Mouse (Mus musculus) liver, embryonic 15.5 days (tissue): Measurements from ENCODE around the gene Gm12248. TPM values are rescaled to one million over a fixed set of nuclear protein-coding genes. Genes with fewer than 3 reads are reported as not detected.
"Not testable (repeated sequence)": the region's sequence is repeated elsewhere in the genome, so short reads cannot be mapped to it uniquely, and the experiment has no call there.

Experiments
- ATAC-seq: fragments of 200-750 bp; cut with Nextera tagmentation; 2 replicates; pipeline ENCODE4 v1.8.0; 2017; ENCODE audit warnings: moderate number of reproducible peaks, mild to moderate bottlenecking, moderate library complexity; ENCODE audit not compliant: insufficient read depth
- H3K27ac ChIP-seq: fragments of 300-500 bp; sonication (generic); replicated peaks from 2 replicates; pipeline ENCODE4 v1.5.1; 2015; ENCODE audit warnings: mild to moderate bottlenecking, inconsistent platforms
- H3K27me3 ChIP-seq: fragments of 300-500 bp; sonication (generic); 2 replicates; pipeline ENCODE4 v1.6.1; 2015; ENCODE audit warnings: mild to moderate bottlenecking, inconsistent platforms
- H3K36me3 ChIP-seq: fragments of 300-500 bp; sonication (generic); replicated peaks from 2 replicates; pipeline ENCODE4 v1.6.1; 2015; ENCODE audit warnings: moderate library complexity, mild to moderate bottlenecking, inconsistent platforms
- H3K4me1 ChIP-seq: fragments of 300-500 bp; sonication (generic); replicated peaks from 2 replicates; pipeline ENCODE4 v1.6.1; 2015; ENCODE audit warnings: inconsistent platforms
- H3K4me2 ChIP-seq: fragments of 300-500 bp; sonication (generic); 2 replicates; pipeline ENCODE4 v1.6.1; 2015; ENCODE audit warnings: moderate library complexity, mild to moderate bottlenecking, inconsistent platforms
- H3K4me3 ChIP-seq: fragments of 300-500 bp; sonication (generic); replicated peaks from 2 replicates; pipeline ENCODE4 v1.5.1; 2015; ENCODE audit warnings: mild to moderate bottlenecking, inconsistent platforms
- H3K9ac ChIP-seq: fragments of 300-500 bp; sonication (generic); 2 replicates; pipeline ENCODE4 v1.6.1; 2015; ENCODE audit warnings: moderate library complexity, mild to moderate bottlenecking, inconsistent platforms
- H3K9me3 ChIP-seq: fragments of 300-500 bp; sonication (generic); replicated peaks from 2 replicates; pipeline ENCODE4 v1.6.1; 2016; ENCODE audit warnings: inconsistent platforms
- WGBS: fragments of 180-500 bp; shearing (Covaris S2); methylation state at CpG from one replicate; pipeline ENCODE4 v1.1.7; 2015; ENCODE audit warnings: mixed read lengths; ENCODE audit not compliant: insufficient replicate concordance; 5-methylcytosine and 5-hydroxymethylcytosine counted together
- polyA plus RNA-seq: library from polyadenylated mRNA; unstranded; fragments of >200 nt; fragmentation: Nextera tagmentation; extraction: Ambion mirVana; gene quantifications from 2 replicates; pipeline ENCODE4 v1.2.1, GENCODE M21; 2015

The Gm12248 gene
- polyA plus RNA-seq, 1 experiment from 2014 or later: not detected

GRCm38 (mm10) chr11:58102581-58103343 lies 9.8 kb upstream of the Gm12248 start:
- Histone ChIP-seq H3K27ac (peak overlapping the region; percentile 94), H3K36me3 (no peaks in the 10 kb centered on the region), H3K9ac (peak overlapping the region; percentile 88), H3K9me3 (no peaks in the 10 kb centered on the region), H3K4me3 (peak overlapping the region; percentile 90; the same call in 1 of the 2 replicates), H3K4me1 (peaks cover 37% of the 10 kb centered on the region), H3K27me3 (peaks cover 13% of the 10 kb centered on the region), H3K4me2 (peak overlapping the region; percentile 77)
- WGBS: 77% methylated on average over 9 of the region's 9 CpGs
- ATAC-seq: no peak

DNA sequence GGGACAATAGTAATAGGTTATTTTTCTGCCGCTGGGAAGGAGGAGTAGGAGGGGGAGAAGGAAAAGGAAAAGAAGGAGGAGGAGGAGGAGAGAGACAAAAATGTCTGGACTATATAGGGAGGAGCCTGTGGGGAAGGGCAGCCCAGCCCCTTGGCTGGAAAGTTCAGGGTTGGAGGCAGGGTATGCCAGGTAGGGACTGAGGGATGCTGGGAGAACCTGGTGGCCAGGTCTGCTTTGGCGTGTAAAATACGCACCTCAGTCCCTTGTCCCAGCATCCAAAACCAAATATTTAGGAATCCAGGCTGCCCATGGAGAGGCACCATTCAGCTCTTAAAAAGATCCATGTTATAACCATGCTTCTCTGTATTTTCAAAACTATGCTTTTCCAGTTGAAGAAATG lies 9.2 kb upstream of the Gm12248 start:
- Histone ChIP-seq H3K36me3 (no peaks in the 10 kb centered on the region), H3K4me1 (peaks cover 35% of the 10 kb centered on the region), H3K9ac (no peak overlapping the region), H3K9me3 (no peaks in the 10 kb centered on the region), H3K27me3 (peaks cover 19% of the 10 kb centered on the region), H3K4me3 (no peak overlapping the region), H3K4me2 (no peak overlapping the region), H3K27ac (no peak overlapping the region)
- no peak for ATAC-seq
- WGBS: 72% methylated on average over 3 of the region's 3 CpGs

DNA sequence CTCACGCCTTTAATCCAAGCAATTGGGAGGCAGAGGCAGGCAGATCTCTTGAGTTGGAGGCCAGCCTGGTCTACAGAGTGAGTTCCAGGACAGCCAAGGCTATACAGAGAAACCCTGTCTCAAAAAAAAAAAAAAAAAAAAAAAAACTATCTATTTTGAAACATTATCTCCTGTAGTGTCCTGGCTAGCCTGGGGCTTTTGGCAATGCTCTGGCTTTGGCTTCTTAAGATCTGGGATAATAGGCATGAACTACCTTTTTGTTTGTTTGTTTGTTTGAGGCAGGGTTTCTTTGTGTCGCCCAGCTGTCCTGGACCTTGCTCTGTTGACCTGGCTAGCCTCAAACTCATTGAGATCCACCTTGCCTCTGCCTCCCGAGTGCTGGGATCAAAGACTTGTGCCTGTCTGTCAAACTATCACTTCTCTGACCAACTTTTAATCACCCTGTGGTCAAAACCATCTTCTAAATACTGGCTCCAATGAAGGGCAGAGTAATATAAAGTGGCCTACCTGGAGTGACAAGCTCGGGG lies 8.3 kb upstream of the Gm12248 start:
- H3K9ac ChIP-seq: no peak overlapping the region
- no peak overlapping the region for H3K4me2 ChIP-seq
- no peak for ATAC-seq

DNA sequence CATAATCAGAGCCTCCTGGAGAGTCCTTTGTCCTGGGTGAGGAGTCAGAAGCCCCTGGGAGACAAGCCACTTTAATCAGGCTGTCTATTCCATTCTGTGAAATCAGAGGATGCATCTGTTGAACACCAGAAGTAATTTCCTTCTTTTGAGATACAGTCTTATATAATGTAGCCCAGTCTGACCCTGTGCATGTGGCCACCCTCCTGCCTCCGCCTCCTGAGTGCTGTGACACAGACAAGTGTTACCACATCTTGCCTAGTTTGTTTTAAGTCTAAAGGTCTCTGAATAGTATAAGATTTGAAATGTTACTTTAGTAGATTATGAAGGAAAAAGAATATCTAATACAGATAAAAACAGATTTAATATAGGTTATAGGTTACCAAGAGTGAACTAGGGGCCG lies 7.1 kb upstream of the Gm12248 start:
- H3K9ac ChIP-seq: no peak overlapping the region
- H3K4me1 ChIP-seq: peaks cover 27% of the 10 kb centered on the region
- 64% methylated on average over 2 of the region's 2 CpGs for WGBS
- no peak overlapping the region for H3K4me3 ChIP-seq
- peaks cover 41% of the 10 kb centered on the region for H3K27me3 ChIP-seq
- no peaks in the 10 kb centered on the region for H3K36me3 ChIP-seq
- no peak for ATAC-seq
- H3K4me2 ChIP-seq: no peak overlapping the region
- H3K27ac ChIP-seq: no peak overlapping the region
- no peaks in the 10 kb centered on the region for H3K9me3 ChIP-seq

More for the DNA sequence above, 8.3 kb upstream of the Gm12248 start:
- 57% methylated on average over 4 of the region's 4 CpGs for WGBS
- no peaks in the 10 kb centered on the region for H3K9me3 ChIP-seq
- H3K27me3 ChIP-seq: peaks cover 28% of the 10 kb centered on the region
- H3K4me1 ChIP-seq: peaks cover 36% of the 10 kb centered on the region
- no peak overlapping the region for H3K27ac ChIP-seq
- no peak overlapping the region for H3K4me3 ChIP-seq
- H3K36me3 ChIP-seq: no peaks in the 10 kb centered on the region

DNA sequence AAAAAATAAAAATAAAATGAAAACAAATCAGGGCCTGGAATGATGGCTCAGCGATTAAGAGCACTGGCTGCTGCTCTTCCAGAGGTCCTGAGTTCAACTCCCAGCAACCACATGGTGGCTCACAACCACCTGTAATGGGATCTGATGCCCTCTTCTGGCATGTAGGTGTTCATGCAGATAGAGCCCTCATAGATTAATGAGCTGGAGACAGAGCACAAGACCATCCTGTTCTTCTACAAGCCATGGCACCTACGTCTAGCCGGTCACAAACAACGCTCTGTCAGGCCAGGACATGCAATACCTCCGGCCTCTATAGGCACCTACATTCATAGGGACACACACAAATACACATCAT lies 5.4 kb upstream of the Gm12248 start:
- H3K27ac ChIP-seq, ATAC-seq, H3K4me3 ChIP-seq, H3K36me3 ChIP-seq, H3K9ac ChIP-seq, H3K9me3 ChIP-seq: not testable (repeated sequence)
- H3K4me1 ChIP-seq: peaks cover 18% of the 10 kb centered on the region
- peak overlapping the region; percentile 62; the same call in 1 of the 2 replicates for H3K4me2 ChIP-seq
- peaks cover 46% of the 10 kb centered on the region for H3K27me3 ChIP-seq
- WGBS: 57% methylated on average over 5 of the region's 5 CpGs

DNA sequence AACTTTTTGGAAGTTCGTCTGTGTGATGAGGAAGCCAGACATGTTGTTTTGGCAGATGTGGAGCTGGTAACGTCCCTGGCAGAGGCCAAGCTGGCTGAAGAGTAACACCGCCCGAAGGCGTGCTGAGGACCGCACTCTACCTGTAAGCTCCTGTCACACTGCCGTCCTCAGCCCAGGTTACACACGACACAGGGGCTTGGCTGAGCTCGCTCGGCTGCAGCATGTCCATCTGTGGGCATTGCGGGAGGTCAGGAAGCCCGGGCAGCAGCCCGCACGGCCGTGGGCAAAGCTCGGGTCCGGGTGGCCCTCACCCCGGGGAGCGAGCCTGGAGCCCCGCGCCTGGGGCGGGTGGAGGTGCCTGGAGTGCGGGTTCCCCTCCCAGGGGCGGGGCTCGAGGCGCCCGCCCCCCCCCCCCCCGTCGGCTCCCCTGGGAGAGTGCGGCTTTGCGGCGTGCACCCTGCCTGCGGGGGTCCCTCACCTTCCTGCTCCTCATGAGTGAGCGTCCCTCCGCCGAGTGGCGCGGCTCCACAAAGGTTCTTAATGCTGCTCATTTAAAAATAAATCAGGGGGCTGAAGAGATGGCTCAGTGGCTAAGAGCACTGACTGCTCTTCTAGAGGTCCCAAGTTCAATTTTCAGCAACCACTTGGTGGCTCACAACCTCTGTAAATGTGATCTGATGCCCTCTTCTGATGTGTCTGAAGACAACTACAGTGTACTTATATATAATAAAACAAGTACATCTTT lies 4.9 kb upstream of the Gm12248 start:
- H3K27ac ChIP-seq: no peak overlapping the region
- 5% methylated on average over 35 of the region's 38 CpGs for WGBS
- no peaks in the 10 kb centered on the region for H3K9me3 ChIP-seq
- H3K27me3 ChIP-seq: peaks cover 46% of the 10 kb centered on the region
- H3K36me3 ChIP-seq: no peaks in the 10 kb centered on the region
- peak; percentile 30 for ATAC-seq
- H3K4me3 ChIP-seq: peak overlapping the region; percentile 39
- no peak overlapping the region for H3K9ac ChIP-seq
- peaks cover 19% of the 10 kb centered on the region for H3K4me1 ChIP-seq
- peak overlapping the region; percentile 62 for H3K4me2 ChIP-seq

GRCm38 (mm10) chr11:58096821-58097620 lies 4.1 kb upstream of the Gm12248 start:
- 49% methylated on average over 20 of the region's 20 CpGs for WGBS
- no peaks in the 10 kb centered on the region for H3K36me3 ChIP-seq
- H3K27ac ChIP-seq: no peak overlapping the region
- peak overlapping the region; percentile 39 for H3K4me3 ChIP-seq
- peak overlapping the region; percentile 62; the same call in 1 of the 2 replicates for H3K4me2 ChIP-seq
- peaks cover 23% of the 10 kb centered on the region for H3K4me1 ChIP-seq
- no peaks in the 10 kb centered on the region for H3K9me3 ChIP-seq
- peaks cover 46% of the 10 kb centered on the region for H3K27me3 ChIP-seq
- no peak overlapping the region for H3K9ac ChIP-seq
- ATAC-seq: no peak

- no peak overlapping the region for H3K4me3 ChIP-seq
- H3K9me3 ChIP-seq: no peaks in the 10 kb centered on the region
- peak overlapping the region; percentile 1; the same call in 1 of the 2 replicates for H3K27ac ChIP-seq
- no peaks in the 10 kb centered on the region for H3K36me3 ChIP-seq
- H3K4me1 ChIP-seq: peaks cover 23% of the 10 kb centered on the region
- H3K9ac ChIP-seq: no peak overlapping the region
- H3K27me3 ChIP-seq: peaks cover 46% of the 10 kb centered on the region
- WGBS: 43% methylated on average over 5 of the region's 5 CpGs
- no peak overlapping the region for H3K4me2 ChIP-seq
- ATAC-seq: no peak
Observed at GRCm38 (mm10) chr11:58096160-58096559, 3.2 kb upstream of the Gm12248 start.

DNA sequence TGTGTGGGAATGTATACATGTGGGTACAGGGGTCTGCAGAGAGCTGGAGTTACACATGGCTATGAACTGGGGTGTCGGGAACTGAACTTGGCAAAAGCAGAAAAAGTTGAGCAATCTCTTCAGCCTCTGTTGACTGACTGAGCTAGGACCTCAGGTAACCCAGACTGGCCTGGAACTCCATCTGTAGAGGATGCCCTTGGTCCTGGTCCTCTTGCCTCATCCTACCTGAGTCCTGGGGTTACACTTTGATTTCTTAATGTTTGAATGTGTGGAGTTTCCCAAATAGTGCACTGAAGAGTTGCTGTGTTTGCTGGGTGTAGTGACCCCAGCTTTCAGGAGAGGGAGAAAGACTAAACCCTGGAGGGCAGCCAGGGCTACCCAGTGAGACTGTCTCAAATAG lies 2.6 kb upstream of the Gm12248 start:
- ATAC-seq: peak; percentile 72
- WGBS: 66% methylated on average over 1 of the region's 1 CpGs
- Histone ChIP-seq H3K9ac (no peak overlapping the region), H3K4me1 (peaks cover 23% of the 10 kb centered on the region), H3K27me3 (peaks cover 46% of the 10 kb centered on the region), H3K36me3 (no peaks in the 10 kb centered on the region), H3K4me2 (no peak overlapping the region), H3K4me3 (no peak overlapping the region), H3K27ac (peak overlapping the region; percentile 8; the same call in 1 of the 2 replicates), H3K9me3 (no peaks in the 10 kb centered on the region)

DNA sequence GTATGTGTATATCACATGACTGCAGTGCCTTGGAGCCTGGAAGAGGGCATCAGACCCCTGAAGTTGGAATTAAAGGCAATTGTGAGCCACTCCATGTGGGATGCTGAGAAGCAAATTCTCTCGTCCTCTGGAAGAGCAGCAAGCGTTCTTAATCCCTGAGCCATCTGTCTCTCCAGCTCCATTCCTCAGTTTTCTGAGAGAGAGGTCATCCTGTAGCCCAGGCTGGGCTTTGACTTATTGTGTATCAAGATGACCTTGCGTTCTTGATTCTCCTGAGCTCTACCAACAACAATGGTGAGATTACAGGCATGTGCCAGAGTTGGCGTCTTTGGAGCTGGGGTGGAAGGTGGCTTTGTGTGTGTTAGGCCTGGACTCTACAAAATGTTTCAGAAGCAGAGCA lies 1.8 kb upstream of the Gm12248 start:
- H3K4me3 ChIP-seq: no peak overlapping the region

More for the DNA sequence above, 1.8 kb upstream of the Gm12248 start:
- H3K4me1 ChIP-seq: peaks cover 23% of the 10 kb centered on the region
- H3K27me3 ChIP-seq: peaks cover 46% of the 10 kb centered on the region
- no peak overlapping the region for H3K4me2 ChIP-seq
- H3K9ac ChIP-seq: no peak overlapping the region
- no peak for ATAC-seq
- H3K27ac ChIP-seq: no peak overlapping the region
- WGBS: 63% methylated on average over 4 of the region's 4 CpGs
- no peaks in the 10 kb centered on the region for H3K9me3 ChIP-seq
- H3K36me3 ChIP-seq: no peaks in the 10 kb centered on the region
